Mouse (Mus musculus) T-cell, adult 2 months (primary cell): ENCODE results near the gene Mmp11.
A peak's percentile ranks its signal among the peaks of the same experiment; 100 is the strongest.
"Not testable (repeated sequence)": the region's sequence is repeated elsewhere in the genome, so short reads cannot be mapped to it uniquely, and the experiment has no call there.

ENCODE experiments used
- DNase-seq: peaks from one replicate; pipeline ENCODE4 v3.0.0; 2022; ENCODE audit warnings: low spot score

Mmp11 gene

DNA sequence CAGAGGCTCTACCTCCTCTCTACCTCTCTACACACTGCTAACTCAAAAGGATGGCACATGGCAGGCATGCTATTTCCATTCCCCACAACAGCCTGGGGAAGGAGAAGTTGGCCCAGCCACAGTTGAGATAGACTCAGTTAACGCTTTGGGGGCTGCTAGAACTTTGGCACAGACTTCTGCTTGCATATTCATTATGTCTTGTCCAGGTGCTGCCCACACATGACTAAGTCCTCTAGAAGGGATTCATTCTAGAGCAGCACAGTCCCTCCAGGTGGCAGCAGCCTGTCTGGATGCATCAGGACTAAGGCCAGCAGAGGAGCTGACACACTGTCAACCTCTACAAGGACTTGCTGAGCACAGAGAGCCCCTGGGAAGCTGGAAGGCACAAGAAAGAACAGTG lies 40.1 kb downstream of the Mmp11 start:
- no peak for DNase-seq

DNA sequence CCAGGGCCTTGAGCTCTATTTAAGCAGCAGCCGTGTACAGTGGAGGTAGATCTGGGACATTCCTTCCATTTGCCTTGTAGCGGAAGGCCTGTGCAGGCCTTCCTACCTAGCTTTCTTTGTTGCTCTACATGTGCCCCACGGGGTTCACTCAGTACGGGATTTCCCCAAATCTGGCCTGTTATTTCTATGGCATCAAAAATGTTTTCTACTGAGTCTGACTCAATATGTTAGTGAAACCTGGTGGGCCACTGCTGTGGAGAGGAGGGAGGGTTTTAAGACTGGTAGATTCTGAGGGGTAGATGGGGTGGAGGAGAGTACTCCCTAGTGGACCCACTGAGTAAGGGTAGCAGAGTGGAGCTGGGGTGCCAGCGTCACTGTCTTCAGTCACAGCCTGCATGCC lies 40.6 kb downstream of the Mmp11 start:
- DNase-seq, result no peak

DNA sequence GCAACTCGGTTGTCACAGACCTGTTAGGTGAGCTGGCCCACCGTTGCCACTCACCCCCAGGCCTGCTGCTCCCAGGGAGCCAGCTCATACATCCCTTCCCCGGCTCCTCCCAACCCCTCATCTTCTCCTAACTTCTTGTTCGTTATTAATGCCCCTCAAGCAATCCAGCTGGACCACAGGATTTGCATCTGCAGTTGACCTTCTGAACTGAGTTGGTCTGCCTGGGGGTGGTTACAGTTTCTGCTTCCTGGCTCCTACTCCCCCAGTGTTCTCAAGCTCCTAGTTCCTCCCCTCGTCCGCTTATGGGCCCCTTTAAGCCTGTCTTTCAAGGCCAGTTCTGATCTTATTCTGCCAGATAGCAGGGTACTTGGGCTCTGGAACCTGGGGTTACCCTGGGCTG lies 41.7 kb downstream of the Mmp11 start:
- no peak for DNase-seq

DNA sequence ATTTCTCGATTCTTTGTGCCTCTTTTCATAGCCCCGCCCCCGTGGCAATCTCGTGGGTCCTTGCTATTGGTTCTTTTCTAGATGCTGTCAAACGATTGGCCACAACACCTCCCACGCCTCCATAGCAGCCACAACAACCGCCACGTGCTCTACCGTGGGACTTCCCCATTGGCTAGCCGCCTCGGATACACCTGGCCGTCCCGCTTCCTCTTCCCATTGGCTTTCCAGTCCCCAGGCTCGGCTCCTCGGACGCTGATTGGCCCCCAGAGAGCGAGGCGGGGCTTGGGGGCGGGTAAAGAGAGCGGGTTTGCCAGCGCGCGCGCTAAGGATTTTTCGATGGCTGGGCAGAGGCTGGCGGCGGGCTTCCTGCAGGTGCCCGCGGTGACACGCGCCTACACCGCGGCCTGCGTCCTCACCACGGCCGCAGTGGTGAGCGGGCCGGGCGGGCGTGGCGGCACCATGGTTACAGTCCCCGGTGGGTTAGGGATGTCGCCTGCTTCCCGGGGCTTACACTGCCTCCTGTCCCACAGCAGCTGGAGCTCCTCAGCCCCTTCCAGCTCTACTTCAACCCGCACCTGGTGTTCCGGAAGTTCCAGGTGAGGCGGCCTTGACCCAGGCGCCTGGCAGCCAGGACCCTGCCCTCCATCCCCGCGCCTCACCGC lies 43.1 kb downstream of the Mmp11 start, which contains the start of gene Derl3:
Gene Derl3 (plus strand): TSS at position 325 of the 662 bp plus-strand sequence.
- peak; percentile 98 for DNase-seq

- no peak for DNase-seq
These were observed 46.7 kb downstream of the Mmp11 start for GRCm38 (mm10) chr10:75889406-75890153.

- not testable (repeated sequence) for DNase-seq
These were observed 48.8 kb downstream of the Mmp11 start for GRCm38 (mm10) chr10:75887504-75887903.

DNA sequence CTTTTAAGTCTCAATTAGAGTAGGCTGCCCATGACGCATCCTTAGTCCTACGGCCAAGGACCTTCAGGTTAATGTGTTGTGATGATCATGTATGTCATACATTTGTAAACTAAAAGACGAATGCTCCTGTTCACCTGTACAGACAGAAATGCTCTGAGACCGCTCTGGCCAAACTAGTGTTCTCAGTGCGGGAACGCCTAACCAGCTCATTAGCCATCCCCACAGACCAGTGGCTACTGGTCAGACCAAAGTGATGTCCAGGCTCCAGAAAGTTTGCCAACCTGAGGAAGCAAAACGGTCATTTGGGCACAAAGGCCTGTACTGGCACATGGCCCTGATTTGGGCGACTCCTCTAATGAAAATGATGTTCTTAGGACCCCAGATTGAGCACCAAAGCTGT lies 51.6 kb downstream of the Mmp11 start:
- DNase-seq, result no peak

- peak; percentile 68 for DNase-seq
These were observed 53.1 kb downstream of the Mmp11 start for GRCm38 (mm10) chr10:75883232-75883552.

DNA sequence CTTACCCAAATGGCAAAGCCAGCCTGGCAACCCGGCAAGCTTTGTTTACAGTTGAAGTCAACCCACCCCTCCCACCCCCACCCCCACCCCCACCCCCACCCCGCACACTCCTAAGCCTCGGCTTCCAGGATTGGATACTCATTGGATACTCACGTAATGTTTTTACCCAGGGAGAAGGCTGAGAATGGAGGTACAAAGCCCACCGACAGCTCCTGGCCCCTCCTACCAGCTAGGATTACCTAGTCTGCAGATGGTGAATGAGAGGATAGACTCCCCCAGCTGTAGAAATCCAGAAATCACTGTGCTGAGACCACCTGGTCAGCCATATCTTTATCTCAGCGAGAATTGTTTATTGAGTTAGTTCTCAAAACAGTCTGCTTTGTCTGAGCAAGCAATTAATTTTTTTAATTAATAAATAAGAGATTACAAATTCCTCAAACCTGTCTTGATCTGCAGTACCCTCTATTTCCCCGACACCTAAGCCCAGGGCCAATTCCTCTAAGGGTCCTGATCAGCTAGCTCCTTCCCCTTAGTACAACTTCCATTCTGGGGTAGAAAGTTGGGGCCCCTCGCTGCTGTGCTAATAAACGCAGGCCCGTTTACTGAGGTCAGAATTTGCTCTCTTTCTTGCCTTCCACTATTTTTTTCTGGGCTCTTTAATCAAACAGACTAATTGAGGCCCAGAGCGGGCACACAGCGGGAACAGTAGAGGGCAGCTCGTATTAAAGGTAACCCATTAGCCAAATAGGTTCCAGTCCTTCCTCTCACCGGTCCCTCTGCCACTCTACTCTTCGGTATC lies 53.7 kb downstream of the Mmp11 start:
- DNase-seq, result no peak

GRCm38 (mm10) chr10:75881578-75882432 lies 54.5 kb downstream of the Mmp11 start:
- DNase-seq, result no peak

DNA sequence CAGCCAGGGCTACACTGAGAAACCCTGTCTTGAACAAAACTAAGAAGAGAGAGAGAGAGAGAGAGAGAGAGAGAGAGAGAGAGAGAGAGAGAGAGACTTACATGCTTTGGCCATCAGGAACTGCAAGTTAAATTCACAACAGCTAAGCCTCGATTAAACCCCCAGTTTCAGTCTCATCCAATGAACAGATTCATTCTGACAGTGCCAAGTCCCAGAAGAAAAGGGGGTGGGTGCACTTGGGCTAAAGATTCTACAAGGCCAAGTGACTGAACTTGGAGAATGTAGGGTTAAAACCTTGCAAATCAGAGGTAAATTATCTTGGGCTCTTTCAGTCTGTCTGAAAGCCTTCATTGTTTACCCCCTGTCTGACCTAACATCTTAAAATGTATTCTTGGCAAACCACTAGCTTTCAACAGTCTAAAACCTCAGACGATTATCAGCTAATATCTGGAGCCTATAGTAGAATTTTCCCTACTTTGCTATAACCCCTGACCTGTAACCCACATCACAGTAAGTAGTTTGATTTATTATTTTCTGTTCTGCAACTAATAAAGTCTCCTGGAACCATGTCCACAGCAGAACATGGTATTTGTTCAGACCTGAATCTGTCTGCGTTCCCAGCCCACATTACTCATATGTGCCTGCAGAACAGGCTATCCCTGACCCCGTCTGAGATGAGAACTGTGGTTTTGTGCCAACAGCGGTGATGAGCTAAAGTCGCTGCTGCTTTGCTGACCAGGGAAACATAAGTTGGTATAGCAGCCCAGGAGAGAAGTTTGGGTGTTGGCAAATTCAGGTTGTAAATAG lies 55.3 kb downstream of the Mmp11 start:
- DNase-seq, result no peak

GRCm38 (mm10) chr10:75880351-75880750 lies 55.9 kb downstream of the Mmp11 start:
- no peak for DNase-seq

- DNase-seq, result no peak
These were observed 57.5 kb downstream of the Mmp11 start for GRCm38 (mm10) chr10:75878836-75879235.

DNA sequence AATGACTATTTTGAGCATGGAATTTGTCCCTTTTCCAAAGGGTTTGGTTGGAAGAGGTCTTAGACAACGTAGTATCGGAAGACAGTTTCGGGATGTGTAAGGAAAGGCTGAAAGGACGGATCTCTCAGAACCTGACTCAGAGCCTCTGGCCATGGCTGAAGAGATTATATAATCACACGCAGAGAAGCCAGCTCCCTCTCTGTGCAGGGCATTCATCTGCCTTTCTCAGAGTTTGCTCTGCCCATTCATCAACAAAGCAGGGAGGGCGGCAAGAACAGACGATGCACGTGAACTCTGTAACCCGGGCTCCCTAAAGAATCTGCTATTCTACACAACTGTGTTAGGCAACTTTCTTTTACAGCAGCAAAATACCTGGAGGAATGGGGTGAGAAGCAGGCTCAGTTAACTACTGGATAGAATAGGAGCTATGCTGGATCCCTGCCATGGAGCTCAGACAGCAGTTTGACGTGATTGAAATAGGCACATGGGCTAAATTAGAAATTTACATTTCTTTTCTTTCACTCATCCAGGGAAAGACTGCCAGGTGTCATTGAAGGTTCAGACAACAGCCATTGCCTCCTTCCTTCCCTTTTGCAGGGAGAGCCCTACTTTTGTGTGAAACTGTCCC lies 62.6 kb downstream of the Mmp11 start:
- no peak for DNase-seq
